Mouse (Mus musculus) hindbrain, postnatal 0 days (tissue): ENCODE data around the gene Gm42742. TPM values are rescaled to one million over a fixed set of nuclear protein-coding genes. Genes with fewer than 3 reads are reported as not detected.

Experiments used
- ATAC-seq: fragments of 200-750 bp; cut with Nextera tagmentation; 2 replicates; pipeline ENCODE4 v1.8.0; 2017; ENCODE audit warnings: mild to moderate bottlenecking, moderate TSS enrichment, moderate library complexity
- DNase-seq: peaks from one replicate; pipeline ENCODE4 v3.0.0-alpha.2; 2015; ENCODE audit warnings: low spot score
- H3K27ac ChIP-seq: fragments of 300-500 bp; sonication (generic); 2 replicates; pipeline ENCODE4 v1.5.1; 2014; ENCODE audit warnings: mild to moderate bottlenecking
- H3K27me3 ChIP-seq: fragments of 300-500 bp; sonication (generic); 2 replicates; pipeline ENCODE4 v1.6.1; 2014; ENCODE audit warnings: low read length, mixed read lengths; ENCODE audit not compliant: insufficient read depth
- H3K36me3 ChIP-seq: fragments of 300-500 bp; sonication (generic); 2 replicates; pipeline ENCODE4 v1.6.1; 2014; ENCODE audit warnings: low read length, mixed read lengths; ENCODE audit not compliant: insufficient read depth
- H3K4me1 ChIP-seq: fragments of 300-500 bp; sonication (generic); 2 replicates; pipeline ENCODE4 v1.6.1; 2014; ENCODE audit warnings: antibody characterized with exemption, low read length, mixed read lengths; ENCODE audit not compliant: insufficient read depth
- H3K4me2 ChIP-seq: fragments of 300-500 bp; sonication (generic); 2 replicates; pipeline ENCODE4 v1.6.1; 2014; ENCODE audit warnings: low read depth, mild to moderate bottlenecking, low read length, moderate library complexity, mixed read lengths
- H3K4me3 ChIP-seq: fragments of 300-500 bp; sonication (generic); 2 replicates; pipeline ENCODE4 v1.5.1; 2014; ENCODE audit warnings: low read length
- H3K9ac ChIP-seq: fragments of 300-500 bp; sonication (generic); replicated peaks from 2 replicates; pipeline ENCODE4 v1.6.1; 2014; ENCODE audit warnings: mild to moderate bottlenecking, low read length, moderate library complexity, mixed read lengths
- H3K9me3 ChIP-seq: fragments of 300-500 bp; sonication (generic); 2 replicates; pipeline ENCODE4 v1.6.1; 2016; ENCODE audit warnings: low read length, mixed read lengths
- CTCF ChIP-seq: IDR thresholded peaks from 2 replicates; pipeline ENCODE4 v1.5.1; 2016; ENCODE audit warnings: antibody characterized with exemption, control low read depth, low read depth
- WGBS: fragments of 180-500 bp; shearing (Covaris S2); extraction: QIAGEN DNeasy Blood & Tissue Kit; methylation state at CpG from one replicate; pipeline ENCODE4 v1.1.7; 2014; 5-methylcytosine and 5-hydroxymethylcytosine counted together
- polyA plus RNA-seq: library from polyadenylated mRNA; unstranded; fragments of >200 nt; fragmentation: Nextera tagmentation; extraction: Ambion mirVana; gene quantifications from 2 replicates; pipeline ENCODE4 v1.2.1, GENCODE M21; 2015
- total RNA-seq: library from RNA; depleted of rRNA; stranded (reverse); fragments of >200 nt; gene quantifications from 2 replicates; pipeline ENCODE4 v1.2.3, GENCODE M21; 2014

Gm42742 gene
- total and polyA plus RNA-seq, 2 experiments from 2014 or later = 40.2 to 60.2 TPM

- 85% methylated on average over 4 of the region's 4 CpGs for WGBS
- ATAC-seq (no peak), DNase-seq (no peak)
- 0 out of 2 replicates have a peak, but pooled peaks have one; percentile 14 for TF ChIP-seq CTCF
- Histone ChIP-seq H3K4me2 (no peak overlapping the region), H3K27ac (no peak overlapping the region), H3K9me3 (no peaks in the 10 kb centered on the region), H3K36me3 (no peaks in the 10 kb centered on the region), H3K9ac (no peak overlapping the region), H3K27me3 (no peaks in the 10 kb centered on the region), H3K4me1 (no peaks in the 10 kb centered on the region), H3K4me3 (no peak overlapping the region)
These were observed 16.6 kb downstream of the Gm42742 start for GRCm38 (mm10) chr7:127004122-127004875.

- WGBS = 91% methylated on average over 5 of the region's 5 CpGs
- no peak for DNase-seq
- Histone ChIP-seq H3K4me1 (no peaks in the 10 kb centered on the region), H3K27ac (no peak overlapping the region), H3K36me3 (no peaks in the 10 kb centered on the region), H3K4me2 (no peak overlapping the region), H3K9ac (no peak overlapping the region), H3K27me3 (no peaks in the 10 kb centered on the region), H3K9me3 (no peaks in the 10 kb centered on the region), H3K4me3 (no peak overlapping the region)
- TF ChIP-seq CTCF = no peak
- no peak for ATAC-seq
These were observed 17.3 kb downstream of the Gm42742 start for GRCm38 (mm10) chr7:127003620-127004019.

GRCm38 (mm10) chr7:126999568-126999967, 21.3 kb downstream of the Gm42742 start:
- H3K9ac ChIP-seq = no peak overlapping the region
- 0 out of 2 replicates have a peak, but pooled peaks cover 2% of the 10 kb centered on the region for H3K9me3 ChIP-seq
- H3K27me3 ChIP-seq = no peaks in the 10 kb centered on the region
- no peaks in the 10 kb centered on the region for H3K4me1 ChIP-seq
- H3K4me2 ChIP-seq = no peak overlapping the region
- H3K4me3 ChIP-seq = no peak overlapping the region
- ATAC-seq = no peak
- WGBS = 81% methylated on average over 10 of the region's 10 CpGs
- TF ChIP-seq CTCF = no peak
- no peak for DNase-seq
- no peaks in the 10 kb centered on the region for H3K36me3 ChIP-seq
- H3K27ac ChIP-seq = no peak overlapping the region

GRCm38 (mm10) chr7:126996449-126996848, 24.4 kb downstream of the Gm42742 start:
- no peak overlapping the region for H3K27ac ChIP-seq
- no peak overlapping the region for H3K4me3 ChIP-seq
- no peak overlapping the region for H3K4me2 ChIP-seq
- H3K36me3 ChIP-seq = no peaks in the 10 kb centered on the region
- DNase-seq (no peak), ATAC-seq (no peak)
- 82% methylated on average over 4 of the region's 4 CpGs for WGBS
- H3K9me3 ChIP-seq = 0 out of 2 replicates have a peak, but pooled peaks cover 2% of the 10 kb centered on the region
- no peak for TF ChIP-seq CTCF
- H3K27me3 ChIP-seq = no peaks in the 10 kb centered on the region
- H3K9ac ChIP-seq = no peak overlapping the region
- H3K4me1 ChIP-seq = no peaks in the 10 kb centered on the region

GRCm38 (mm10) chr7:126988816-126989215, 32.1 kb downstream of the Gm42742 start:
- Histone ChIP-seq H3K4me2 (no peak overlapping the region), H3K9ac (no peak overlapping the region), H3K27me3 (no peaks in the 10 kb centered on the region), H3K4me1 (no peaks in the 10 kb centered on the region), H3K9me3 (no peaks in the 10 kb centered on the region), H3K36me3 (no peaks in the 10 kb centered on the region), H3K27ac (no peak overlapping the region), H3K4me3 (no peak overlapping the region)
- no peak for ATAC-seq
- 72% methylated on average over 8 of the region's 8 CpGs for WGBS
- DNase-seq = no peak
- TF ChIP-seq CTCF = no peak

GRCm38 (mm10) chr7:126986319-126986718, 34.6 kb downstream of the Gm42742 start:
- no peak overlapping the region for H3K27ac ChIP-seq
- no peaks in the 10 kb centered on the region for H3K9me3 ChIP-seq
- no peak overlapping the region for H3K4me3 ChIP-seq
- no peaks in the 10 kb centered on the region for H3K4me1 ChIP-seq
- DNase-seq (peak; percentile 56), ATAC-seq (peak; percentile 73)
- H3K27me3 ChIP-seq = no peaks in the 10 kb centered on the region
- 43% methylated on average over 9 of the region's 9 CpGs for WGBS
- no peak overlapping the region for H3K4me2 ChIP-seq
- H3K9ac ChIP-seq = no peak overlapping the region
- peak; percentile 69 for TF ChIP-seq CTCF
- H3K36me3 ChIP-seq = no peaks in the 10 kb centered on the region; the same call in 1 of the 2 replicates
